Mouse (Mus musculus): Measurements from ENCODE around the gene Gstm2. TPM values are rescaled to one million over a fixed set of nuclear protein-coding genes. Genes with fewer than 3 reads are reported as not detected.
"Not testable (repeated sequence)": the region's sequence is repeated elsewhere in the genome, so short reads cannot be mapped to it uniquely, and the experiment has no call there.

The Gstm2 gene
- polyA plus RNA-seq, 1 experiment from 2014 or later: 10.9 TPM

DNA sequence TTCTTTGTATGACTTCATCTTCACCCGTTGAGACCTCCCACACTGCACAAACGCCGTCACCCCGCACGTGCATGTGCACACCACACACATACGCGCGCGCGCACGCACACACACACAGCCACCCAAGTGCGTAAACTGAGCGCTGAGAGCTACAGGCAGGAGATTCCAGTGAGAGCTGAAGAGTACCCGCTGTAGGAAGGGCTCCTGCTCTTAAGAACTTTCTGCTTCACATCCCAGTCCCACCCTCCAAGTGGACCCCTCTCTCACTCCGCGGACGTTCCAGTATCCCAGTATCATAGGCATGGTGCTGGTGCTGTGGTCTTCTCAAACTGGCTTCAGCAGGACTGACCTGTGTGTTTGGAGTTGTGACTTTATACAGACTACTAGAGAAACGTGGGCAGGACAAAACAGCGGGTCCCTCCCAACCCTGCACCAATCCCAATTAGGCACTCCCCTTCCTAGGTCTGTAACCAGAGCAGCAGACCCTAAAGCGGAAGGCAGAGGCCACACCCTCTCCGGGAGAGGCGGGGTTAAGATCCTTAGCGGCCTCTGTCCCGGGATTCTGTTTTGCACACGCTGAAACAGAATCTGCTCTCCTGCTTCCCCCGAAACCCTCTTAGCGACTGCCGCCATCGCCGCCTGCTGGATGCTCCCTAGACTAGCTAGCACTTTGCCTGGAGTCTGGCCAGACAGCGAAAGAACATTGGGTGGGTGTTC is 31.4 kb upstream of the Gstm2 start, which contains the start of gene Gstm1:
TSS of gene Gstm1 (minus strand) at position 501 of the 717 bp plus-strand sequence.
- H3K4me3 ChIP-seq: peak within 1 kb of the TSS; percentile 46
- peak; percentile 94 for ATAC-seq (ENCODE audit: low FRiP score, low read depth)
- no peaks in the 10 kb centered on the region for H3K36me3 ChIP-seq
- H3K27me3 ChIP-seq: no peaks in the 10 kb centered on the region
- no peaks in the 10 kb centered on the region for H3K9me3 ChIP-seq
- H3K4me2 ChIP-seq: peak within 1 kb of the TSS; percentile 85
- peak within 1 kb of the TSS; percentile 85 for H3K27ac ChIP-seq (replicated peaks)
- peak within 1 kb of the TSS; percentile 45 for H3K9ac ChIP-seq
- under 1% methylated on average over 31 of the region's 31 CpGs for WGBS
- H3K4me1 ChIP-seq (replicated peaks): peaks cover 22% of the 10 kb centered on the region

DNA sequence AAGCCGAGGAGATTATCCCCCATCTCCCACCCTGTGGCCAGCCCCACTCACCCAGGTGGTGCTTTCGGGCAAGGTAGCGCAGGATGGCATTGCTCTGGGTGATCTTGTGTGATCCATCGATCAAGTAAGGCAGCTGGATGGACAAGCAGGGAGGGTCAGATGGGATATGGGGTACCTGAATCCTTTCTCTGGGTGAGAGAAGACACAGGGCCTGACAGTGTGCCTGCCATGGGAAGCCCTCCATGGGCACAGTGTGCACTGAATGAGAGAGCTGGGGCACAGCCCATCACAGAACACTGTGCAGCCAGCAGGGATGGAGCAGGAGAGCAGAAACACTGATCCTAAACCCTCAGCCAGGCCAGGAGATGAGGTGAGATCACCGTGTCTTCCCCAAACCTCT is 30.2 kb upstream of the Gstm2 start:
- not testable (repeated sequence) for H3K27me3 ChIP-seq; H3K27ac ChIP-seq (replicated peaks); ATAC-seq (ENCODE audit: low FRiP score, low read depth); H3K9me3 ChIP-seq; H3K36me3 ChIP-seq
- Histone ChIP-seq H3K4me2 (peak overlapping the region; percentile 85), H3K9ac (peak overlapping the region; percentile 45; the same call in 1 of the 2 replicates), H3K4me3 (peak overlapping the region; percentile 46), H3K4me1 (replicated peaks) (peaks cover 24% of the 10 kb centered on the region)
- WGBS: 94% methylated on average over 5 of the region's 5 CpGs

DNA sequence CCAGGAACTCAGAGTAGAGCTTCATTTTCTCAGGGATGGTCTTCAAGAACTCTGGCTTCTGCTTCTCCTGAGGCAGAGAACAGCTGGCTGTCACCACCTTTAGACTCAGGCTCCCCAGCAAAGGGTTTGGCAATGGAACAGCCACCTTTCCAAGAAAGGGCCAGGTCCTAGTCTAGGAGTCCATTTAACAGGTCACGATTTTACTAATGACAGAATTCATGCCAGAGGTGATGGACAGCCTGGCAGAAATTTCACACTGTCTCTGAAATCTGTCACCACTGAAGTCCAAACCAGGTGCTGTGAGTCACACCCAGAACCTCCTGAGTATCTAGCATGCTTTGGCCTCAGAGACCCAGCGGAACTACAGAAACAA is 28.7 kb upstream of the Gstm2 start:
- no peaks in the 10 kb centered on the region for H3K9me3 ChIP-seq
- peaks cover 35% of the 10 kb centered on the region for H3K4me1 ChIP-seq (replicated peaks)
- 94% methylated on average over 2 of the region's 2 CpGs for WGBS
- no peaks in the 10 kb centered on the region for H3K36me3 ChIP-seq
- H3K27ac ChIP-seq (replicated peaks): no peak overlapping the region
- no peaks in the 10 kb centered on the region for H3K27me3 ChIP-seq
- no peak overlapping the region for H3K4me3 ChIP-seq
- H3K9ac ChIP-seq: no peak overlapping the region
- no peak overlapping the region for H3K4me2 ChIP-seq
- ATAC-seq (ENCODE audit: low FRiP score, low read depth): no peak

DNA sequence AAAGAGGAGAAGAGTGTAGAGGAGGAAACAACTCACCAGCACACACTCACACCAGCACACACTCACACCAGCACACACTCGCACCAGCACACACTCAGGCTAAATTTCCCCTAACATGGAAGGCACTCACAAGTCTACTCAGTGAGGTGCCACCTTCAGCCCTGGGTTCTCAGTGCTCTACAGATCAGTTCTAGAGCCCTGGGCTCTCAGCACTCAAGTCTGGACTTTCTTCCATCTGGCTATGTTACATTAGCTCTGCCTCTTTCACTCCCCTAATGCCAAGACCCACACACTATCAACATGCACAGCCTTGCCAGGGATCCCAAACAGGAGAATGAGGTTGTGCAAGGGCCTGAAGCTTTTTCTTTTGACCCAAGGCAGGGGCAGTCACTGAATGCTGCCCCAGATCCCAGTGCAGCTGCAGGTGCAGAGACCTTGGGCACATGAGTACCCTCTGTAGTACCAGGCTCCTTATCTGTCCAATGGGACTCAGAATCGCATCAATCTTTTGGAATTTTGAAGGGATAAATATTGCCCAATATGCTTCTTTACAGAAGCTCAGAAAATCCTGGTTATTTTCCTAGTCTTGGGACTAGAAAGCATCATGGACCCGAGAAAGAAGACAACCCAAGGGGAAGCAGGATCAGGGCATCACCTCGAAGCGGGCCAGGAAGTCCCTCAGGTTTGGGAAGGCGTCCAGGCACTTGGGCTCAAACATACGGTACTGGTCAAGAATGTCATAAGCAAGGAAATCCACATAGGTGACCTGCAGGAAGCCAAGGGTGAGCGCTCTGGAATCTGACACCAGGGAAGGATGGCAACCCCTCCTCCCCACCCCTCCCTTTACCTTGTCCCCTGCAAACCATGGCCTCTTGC is 28.1 kb upstream of the Gstm2 start:
- Histone ChIP-seq H3K27ac (replicated peaks) (no peak overlapping the region), H3K4me1 (replicated peaks) (peaks cover 35% of the 10 kb centered on the region), H3K4me3 (no peak overlapping the region), H3K36me3 (no peaks in the 10 kb centered on the region), H3K9me3 (no peaks in the 10 kb centered on the region), H3K27me3 (no peaks in the 10 kb centered on the region), H3K9ac (no peak overlapping the region), H3K4me2 (no peak overlapping the region; the same call in 1 of the 2 replicates)
- WGBS: 93% methylated on average over 8 of the region's 8 CpGs
- ATAC-seq (ENCODE audit: low FRiP score, low read depth): no peak

DNA sequence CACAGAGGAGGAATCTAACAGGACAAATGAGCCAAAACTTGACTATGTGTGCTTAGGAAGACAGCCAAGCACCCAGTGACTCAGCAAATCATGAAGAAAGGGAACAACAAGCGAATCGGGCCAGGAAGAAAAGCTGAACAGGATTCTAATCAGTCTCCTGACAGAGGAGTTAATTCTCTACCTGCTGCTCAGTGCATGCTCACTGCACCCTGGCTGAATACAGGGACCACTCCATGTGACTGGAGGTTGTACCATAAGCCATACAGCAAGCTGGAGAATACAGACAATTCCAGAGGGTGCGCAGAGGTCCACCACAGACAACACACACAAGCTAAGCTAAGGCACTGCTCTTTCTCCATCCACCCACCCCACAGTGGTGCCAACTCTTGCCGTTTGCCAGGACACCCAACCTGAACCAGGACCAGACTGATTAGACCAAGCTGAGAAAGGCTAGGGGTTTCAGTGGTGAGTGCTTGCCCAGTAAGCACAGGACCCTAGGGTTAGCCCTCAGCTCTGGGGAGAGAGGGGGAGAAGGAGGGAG is 27.1 kb upstream of the Gstm2 start:
- Histone ChIP-seq H3K4me2 (0 out of 2 replicates have a peak overlapping the region, but pooled peaks have one; percentile 4), H3K27me3 (no peaks in the 10 kb centered on the region), H3K4me1 (replicated peaks) (peaks cover 32% of the 10 kb centered on the region), H3K27ac (replicated peaks) (no peak overlapping the region), H3K36me3 (no peaks in the 10 kb centered on the region), H3K9ac (no peak overlapping the region), H3K9me3 (no peaks in the 10 kb centered on the region), H3K4me3 (no peak overlapping the region)
- WGBS: 72% methylated on average over 4 of the region's 4 CpGs
- ATAC-seq (ENCODE audit: low FRiP score, low read depth): no peak

DNA sequence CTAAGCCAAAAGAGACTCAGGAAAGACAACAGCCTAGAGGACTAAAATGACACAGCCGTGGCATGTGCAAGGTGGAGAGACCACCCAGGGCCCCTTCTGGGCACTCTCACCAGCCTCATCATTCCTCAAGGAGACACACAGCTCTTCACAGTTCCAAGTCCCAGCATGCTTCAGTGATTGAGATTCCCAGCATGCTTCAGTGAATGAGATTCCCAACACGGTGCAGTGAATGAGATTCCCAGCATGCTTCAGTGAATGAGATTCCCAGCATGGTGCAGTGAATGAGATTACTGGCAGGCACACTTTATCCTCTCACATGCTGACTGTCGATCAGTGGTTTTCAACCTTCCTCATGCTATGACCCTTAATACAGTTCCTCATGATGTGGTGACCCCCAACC is 25.3 kb upstream of the Gstm2 start:
- Histone ChIP-seq H3K9me3 (no peaks in the 10 kb centered on the region), H3K36me3 (no peaks in the 10 kb centered on the region), H3K27ac (replicated peaks) (peak overlapping the region; percentile 42; the same call in 1 of the 2 replicates), H3K9ac (no peak overlapping the region), H3K4me2 (no peak overlapping the region), H3K4me3 (no peak overlapping the region), H3K4me1 (replicated peaks) (peaks cover 19% of the 10 kb centered on the region), H3K27me3 (no peaks in the 10 kb centered on the region)
- 25% methylated on average over 3 of the region's 3 CpGs for WGBS
- ATAC-seq (ENCODE audit: low FRiP score, low read depth): peak; percentile 60; the same call in 1 of the 2 replicates

DNA sequence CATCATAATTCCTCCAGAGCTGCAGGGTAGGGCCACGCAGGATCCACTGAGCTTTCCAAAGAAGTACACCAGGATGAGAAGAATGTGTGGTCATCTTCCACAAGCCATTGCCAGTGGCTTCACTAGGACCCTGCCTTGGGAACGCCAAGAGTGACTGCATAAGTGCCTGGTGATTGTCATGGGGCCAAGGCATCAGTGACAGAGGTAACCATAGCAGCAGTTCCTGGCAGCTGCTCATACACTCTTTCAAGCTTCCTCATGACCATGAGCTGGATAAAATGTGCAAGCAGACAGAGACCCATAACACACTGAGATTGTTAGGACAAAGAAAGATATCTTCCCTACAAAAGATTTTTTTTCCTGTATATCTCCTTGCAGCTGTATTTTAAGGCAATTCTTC is 24.0 kb upstream of the Gstm2 start:
- Histone ChIP-seq H3K9me3 (no peaks in the 10 kb centered on the region), H3K4me2 (no peak overlapping the region), H3K9ac (no peak overlapping the region), H3K27ac (replicated peaks) (no peak overlapping the region), H3K36me3 (no peaks in the 10 kb centered on the region), H3K27me3 (no peaks in the 10 kb centered on the region), H3K4me1 (replicated peaks) (peaks cover 13% of the 10 kb centered on the region; the same call in 1 of the 2 replicates), H3K4me3 (no peak overlapping the region)
- WGBS: 59% methylated on average over 2 of the region's 2 CpGs
- no peak for ATAC-seq (ENCODE audit: low FRiP score, low read depth)

DNA sequence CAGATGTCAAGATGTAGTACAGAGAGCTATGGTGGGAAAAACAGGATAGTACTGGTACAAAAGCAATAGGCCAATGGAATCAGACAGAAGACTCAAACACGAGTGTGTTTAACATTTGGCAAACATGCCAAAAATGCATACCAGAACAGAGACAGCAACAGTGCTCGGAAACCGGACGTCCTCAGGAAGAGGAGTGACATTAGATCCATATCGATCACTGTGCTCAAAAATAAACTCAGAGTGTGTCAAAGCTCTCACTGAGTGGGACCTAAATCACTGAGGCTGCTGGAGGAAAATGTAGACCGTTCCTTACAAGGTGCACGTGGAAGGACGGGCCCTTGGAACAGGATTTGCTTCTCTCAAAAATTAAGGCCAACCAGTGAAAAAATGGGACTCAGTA is 15.8 kb upstream of the Gstm2 start:
- no peaks in the 10 kb centered on the region for H3K27me3 ChIP-seq
- no peak for ATAC-seq (ENCODE audit: low FRiP score, low read depth)
- WGBS: 83% methylated on average over 8 of the region's 8 CpGs
- no peak overlapping the region for H3K4me3 ChIP-seq
- no peaks in the 10 kb centered on the region for H3K4me1 ChIP-seq (replicated peaks)
- H3K9me3 ChIP-seq: no peaks in the 10 kb centered on the region
- H3K27ac ChIP-seq (replicated peaks): no peak overlapping the region
- no peaks in the 10 kb centered on the region for H3K36me3 ChIP-seq
- H3K9ac ChIP-seq: no peak overlapping the region
- no peak overlapping the region for H3K4me2 ChIP-seq

DNA sequence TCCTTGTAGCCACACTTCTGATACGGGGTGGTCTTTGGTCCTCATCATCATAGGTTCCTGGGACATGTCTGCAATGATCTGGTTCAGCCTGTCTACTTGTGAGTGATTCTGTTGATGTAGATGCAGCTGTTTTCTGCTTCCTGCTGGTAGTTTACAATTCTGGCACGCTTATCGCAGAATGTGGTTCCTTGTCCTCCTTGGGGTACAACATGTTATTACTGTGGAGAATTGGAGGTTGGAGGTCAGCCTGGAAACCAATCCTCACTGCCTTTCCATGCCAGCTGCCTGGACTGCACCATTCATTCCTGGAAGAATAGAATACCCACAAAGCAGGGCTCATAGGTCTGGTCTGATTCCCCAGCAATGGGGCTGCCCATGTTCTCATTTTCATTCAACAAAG is 13.2 kb upstream of the Gstm2 start:
- H3K9me3 ChIP-seq: no peaks in the 10 kb centered on the region
- H3K4me1 ChIP-seq (replicated peaks): no peaks in the 10 kb centered on the region
- H3K9ac ChIP-seq: no peak overlapping the region
- H3K36me3 ChIP-seq: no peaks in the 10 kb centered on the region
- H3K27me3 ChIP-seq: no peaks in the 10 kb centered on the region
- H3K27ac ChIP-seq (replicated peaks): no peak overlapping the region
- whole genome bisulfite sequencing: 81% methylated on average over 3 of the region's 3 CpGs
- ATAC-seq (ENCODE audit: low FRiP score, low read depth): no peak
- no peak overlapping the region for H3K4me3 ChIP-seq
- no peak overlapping the region for H3K4me2 ChIP-seq

DNA sequence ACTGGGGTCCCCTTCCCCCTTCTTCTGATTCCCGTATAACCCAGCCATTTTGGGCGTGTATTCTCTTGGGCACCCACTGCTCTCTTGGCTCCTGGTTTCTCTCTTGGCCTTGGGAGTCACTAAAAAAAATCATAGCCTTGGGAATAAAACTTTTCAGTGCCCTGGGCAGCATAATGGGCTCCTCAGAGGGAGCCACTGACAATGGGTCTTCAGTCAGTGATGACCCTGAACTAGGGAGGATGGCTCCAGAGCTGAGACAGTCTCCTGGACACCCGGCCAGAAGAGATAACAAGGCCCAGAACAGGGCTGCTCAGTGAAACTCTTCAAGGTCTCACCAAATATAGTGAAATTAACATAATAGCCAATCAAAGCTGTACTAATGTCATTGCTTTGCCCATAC is 12.3 kb upstream of the Gstm2 start:
- H3K4me1 ChIP-seq (replicated peaks): no peaks in the 10 kb centered on the region
- no peak overlapping the region for H3K4me2 ChIP-seq
- no peak overlapping the region for H3K27ac ChIP-seq (replicated peaks)
- H3K9ac ChIP-seq: no peak overlapping the region
- H3K27me3 ChIP-seq: no peaks in the 10 kb centered on the region
- no peak for ATAC-seq (ENCODE audit: low FRiP score, low read depth)
- H3K36me3 ChIP-seq: no peaks in the 10 kb centered on the region
- H3K4me3 ChIP-seq: no peak overlapping the region
- no peaks in the 10 kb centered on the region for H3K9me3 ChIP-seq
- WGBS: 93% methylated on average over 3 of the region's 3 CpGs

DNA sequence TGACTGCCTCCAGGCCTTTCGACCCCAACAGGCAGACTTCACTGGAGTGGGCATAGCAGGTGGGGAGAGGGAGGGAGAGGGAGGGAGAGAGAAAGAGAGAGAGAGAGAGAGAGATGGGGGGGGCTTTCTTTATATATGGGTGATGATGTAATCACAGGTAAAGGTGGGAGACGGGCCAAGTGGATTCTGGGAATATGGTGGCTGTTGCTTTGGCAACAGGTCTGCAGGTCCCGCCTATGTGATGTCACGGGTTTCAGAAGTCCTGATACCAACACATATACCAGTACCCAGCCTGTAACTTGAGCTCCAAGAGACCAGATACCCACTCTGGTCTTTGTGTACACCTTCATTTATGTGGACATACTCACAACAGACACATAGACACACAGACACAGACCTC is 10.3 kb upstream of the Gstm2 start:
- H3K9ac ChIP-seq: no peak overlapping the region
- 84% methylated on average over 4 of the region's 4 CpGs for WGBS
- H3K4me2 ChIP-seq: no peak overlapping the region
- no peaks in the 10 kb centered on the region for H3K27me3 ChIP-seq
- H3K9me3 ChIP-seq: no peaks in the 10 kb centered on the region
- H3K36me3 ChIP-seq: no peaks in the 10 kb centered on the region
- no peak overlapping the region for H3K27ac ChIP-seq (replicated peaks)
- H3K4me1 ChIP-seq (replicated peaks): no peaks in the 10 kb centered on the region
- H3K4me3 ChIP-seq: no peak overlapping the region
- ATAC-seq (ENCODE audit: low FRiP score, low read depth): no peak

DNA sequence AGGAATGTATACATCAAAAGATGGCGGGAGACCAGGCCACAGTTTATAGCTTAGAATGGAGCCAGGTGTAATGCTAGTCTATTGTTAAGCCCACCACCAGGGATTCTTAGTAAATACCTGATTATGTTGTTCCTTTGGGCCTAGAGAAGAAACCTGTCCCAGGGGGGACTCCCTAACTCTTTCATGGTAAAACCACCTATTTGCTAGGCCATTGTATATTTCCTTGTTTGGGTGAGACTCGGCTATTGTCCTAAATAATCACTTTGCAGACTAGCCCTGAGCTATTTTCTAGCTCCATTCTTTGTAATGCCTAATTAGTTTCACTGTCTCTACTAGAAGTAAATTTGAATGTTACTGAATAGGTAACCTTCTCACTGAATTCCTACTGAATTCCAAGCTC is 9.7 kb upstream of the Gstm2 start:
- not testable (repeated sequence) for H3K4me2 ChIP-seq, H3K27me3 ChIP-seq

More for the DNA sequence above, 9.7 kb upstream of the Gstm2 start:
- WGBS: 71% methylated on average over 2 of the region's 2 CpGs
- H3K4me3 ChIP-seq; H3K9ac ChIP-seq; H3K9me3 ChIP-seq; ATAC-seq (ENCODE audit: low FRiP score, low read depth); H3K36me3 ChIP-seq; H3K27ac ChIP-seq (replicated peaks); H3K4me1 ChIP-seq (replicated peaks): not testable (repeated sequence)
